Mouse (Mus musculus) ES-Bruce4 (cell line): ENCODE measurements around the gene Slc22a12.

Source experiments
- EP300 ChIP-seq: IDR thresholded peaks from 2 replicates; pipeline ENCODE4 v1.6.1; 2011; ENCODE audit warnings: low read depth, low read length; ENCODE audit not compliant: insufficient read depth
- POLR2A ChIP-seq: IDR thresholded peaks from one replicate; pipeline ENCODE4 v1.8.1; 2011; ENCODE audit warnings: low read length; ENCODE audit not compliant: insufficient read depth

GRCm38 (mm10) chr19:6499860-6500635 lies 42.8 kb downstream of the Slc22a12 start:
- TF ChIP-seq EP300 (no peak), POLR2A (no peak)
